Mouse (Mus musculus): ENCODE measurements around the gene Phf20.
"Not testable (repeated sequence)": the region's sequence is repeated elsewhere in the genome, so short reads cannot be mapped to it uniquely, and the experiment has no call there.

The Phf20 gene

DNA sequence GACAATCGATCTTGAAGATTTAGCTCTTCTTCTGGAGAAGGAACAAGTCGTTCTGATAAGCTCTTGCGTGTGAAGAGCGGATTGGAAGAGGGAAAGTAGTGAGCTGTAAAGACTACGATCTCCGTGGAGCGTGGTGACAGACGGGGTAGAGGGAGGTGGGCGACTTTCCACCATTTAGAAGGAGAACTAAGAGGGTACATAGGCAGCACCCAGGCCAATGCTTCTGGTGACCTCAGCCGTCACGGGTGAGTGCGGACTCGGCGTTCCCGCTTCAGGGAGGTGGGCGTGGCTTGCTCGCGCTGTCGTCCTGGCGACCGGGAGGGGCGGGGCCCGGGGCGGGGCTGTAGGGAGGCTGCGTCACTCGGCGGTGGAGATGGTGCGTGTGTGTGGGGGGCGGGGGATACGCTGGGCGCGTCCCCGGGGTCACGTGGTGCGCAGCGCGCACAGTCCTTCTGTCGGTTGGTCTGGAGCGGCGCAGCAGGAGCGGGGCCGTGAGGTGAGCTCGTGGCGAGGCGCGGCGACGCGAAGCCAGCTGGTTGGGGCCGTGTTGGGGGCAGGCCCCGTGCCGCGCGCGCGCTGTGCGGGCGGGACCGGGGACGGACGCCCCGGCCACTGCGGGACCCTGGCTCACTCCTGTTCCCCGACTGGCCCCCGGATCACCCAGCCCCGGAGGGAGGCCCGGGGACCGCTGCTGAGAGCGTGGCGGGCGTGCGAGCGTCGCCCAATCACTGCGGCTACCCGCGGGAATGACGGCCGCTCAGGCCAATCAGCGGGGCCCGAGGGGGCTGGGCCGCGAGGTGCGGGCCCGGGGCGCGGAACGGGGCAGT is at the start of gene Phf20:
Gene Phf20 (plus strand): TSS at position 165 of the 827 bp plus-strand sequence.
- peak; percentile 94 for DNase-seq (ENCODE audit: low spot score)

DNA sequence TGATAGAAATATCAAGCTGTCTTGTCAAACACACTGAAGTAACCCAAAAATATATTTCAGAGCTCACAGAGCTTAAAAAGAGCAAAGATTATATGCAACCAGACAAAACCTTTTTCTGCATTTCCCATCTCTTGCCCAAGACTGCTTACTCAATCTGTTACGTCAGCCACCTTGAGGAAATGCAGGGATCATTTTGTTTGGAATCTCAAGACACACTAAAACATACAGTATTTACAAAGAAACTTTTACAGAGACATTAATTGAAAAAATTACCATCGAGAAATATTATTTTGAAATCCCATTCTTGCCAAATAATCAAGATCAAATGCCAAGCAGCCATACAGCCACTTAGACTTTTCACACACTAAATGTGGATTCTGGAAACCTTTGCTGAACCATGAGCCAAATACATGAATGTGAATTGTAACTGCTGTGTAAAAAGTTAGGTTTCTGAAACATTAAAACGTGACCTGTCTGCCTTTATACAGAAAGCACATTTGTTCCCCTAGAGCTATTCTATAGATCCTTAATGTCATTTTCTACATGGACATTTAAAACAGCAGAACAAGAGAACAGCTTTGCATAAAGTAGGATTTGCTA is 48.9 kb upstream of the Phf20 start:
- no peak for DNase-seq (ENCODE audit: low spot score)

GRCm38 (mm10) chr2:156151538-156151937 is 44.7 kb upstream of the Phf20 start:
- DNase-seq (ENCODE audit: low spot score), result no peak

DNA sequence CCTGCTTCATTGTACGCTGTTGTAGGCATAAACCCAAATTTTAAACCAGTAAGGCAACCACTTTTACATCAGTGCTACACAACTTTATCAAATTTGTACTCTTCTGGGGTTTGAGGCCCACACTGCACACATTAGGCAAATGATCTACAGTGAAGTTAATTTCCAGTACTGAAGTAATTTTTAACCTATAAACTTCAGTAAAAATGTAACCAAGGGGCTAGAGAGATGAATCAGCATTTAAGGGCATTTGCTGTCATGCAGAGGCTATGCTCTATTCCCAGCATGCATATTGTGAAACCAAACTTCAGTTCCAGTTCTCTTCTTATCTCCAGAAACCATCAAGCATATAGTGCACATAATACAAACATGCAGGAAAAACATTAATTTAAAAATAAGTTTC is 30.8 kb upstream of the Phf20 start:
- no peak for DNase-seq (ENCODE audit: low spot score)

GRCm38 (mm10) chr2:156166557-156166956 is 29.7 kb upstream of the Phf20 start:
- no peak for DNase-seq (ENCODE audit: low spot score)

DNA sequence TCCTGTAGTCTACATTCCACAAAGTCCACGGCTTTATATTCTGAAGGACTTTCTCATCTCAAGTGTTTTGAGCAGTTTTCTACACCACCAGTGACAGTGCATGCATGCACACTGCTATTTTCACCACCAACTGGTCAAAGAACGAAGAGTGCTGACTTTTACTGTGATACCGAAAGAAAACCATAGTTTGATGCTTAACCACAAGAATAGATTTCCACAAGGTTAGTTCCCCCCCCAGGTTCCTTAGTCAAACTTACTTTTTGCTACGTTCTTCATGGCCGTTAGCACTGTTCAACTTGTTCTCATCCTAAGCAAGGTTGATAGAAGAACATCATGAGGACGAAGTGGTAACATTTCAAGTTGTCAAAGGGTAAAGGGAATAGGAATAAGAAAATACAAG is 19.2 kb upstream of the Phf20 start:
- no peak for DNase-seq (ENCODE audit: low spot score)

DNA sequence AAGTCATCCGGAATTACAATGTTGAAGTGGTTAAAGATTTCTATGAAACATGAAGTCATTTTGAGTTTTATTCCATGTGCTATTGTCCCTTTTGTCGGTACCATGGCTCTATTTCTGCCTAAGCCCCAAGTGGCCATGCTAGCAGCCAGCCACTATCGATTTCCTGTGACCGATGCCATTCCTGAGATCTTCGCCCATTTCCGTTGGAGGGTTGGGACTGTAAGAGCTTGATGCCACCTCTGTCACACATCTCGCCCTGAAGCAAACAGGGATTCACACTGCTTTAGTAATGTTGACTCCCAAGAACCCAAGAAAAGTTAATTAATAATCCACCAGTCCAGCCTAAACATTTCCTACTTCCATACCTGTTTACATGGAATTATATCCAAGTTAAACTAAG is 18.6 kb upstream of the Phf20 start:
- no peak for DNase-seq (ENCODE audit: low spot score)

GRCm38 (mm10) chr2:156179046-156179795 is 17.0 kb upstream of the Phf20 start:
- DNase-seq (ENCODE audit: low spot score), result peak; percentile 69

- DNase-seq (ENCODE audit: low spot score), result no peak
Measured at GRCm38 (mm10) chr2:156179796-156180093, 16.5 kb upstream of the Phf20 start.

GRCm38 (mm10) chr2:156180094-156180821 is 16.0 kb upstream of the Phf20 start, which contains the start of gene Rbm39:
Rbm39 (minus strand) TSS chr2:156180238.
- DNase-seq (ENCODE audit: low spot score), result peak; percentile 100

DNA sequence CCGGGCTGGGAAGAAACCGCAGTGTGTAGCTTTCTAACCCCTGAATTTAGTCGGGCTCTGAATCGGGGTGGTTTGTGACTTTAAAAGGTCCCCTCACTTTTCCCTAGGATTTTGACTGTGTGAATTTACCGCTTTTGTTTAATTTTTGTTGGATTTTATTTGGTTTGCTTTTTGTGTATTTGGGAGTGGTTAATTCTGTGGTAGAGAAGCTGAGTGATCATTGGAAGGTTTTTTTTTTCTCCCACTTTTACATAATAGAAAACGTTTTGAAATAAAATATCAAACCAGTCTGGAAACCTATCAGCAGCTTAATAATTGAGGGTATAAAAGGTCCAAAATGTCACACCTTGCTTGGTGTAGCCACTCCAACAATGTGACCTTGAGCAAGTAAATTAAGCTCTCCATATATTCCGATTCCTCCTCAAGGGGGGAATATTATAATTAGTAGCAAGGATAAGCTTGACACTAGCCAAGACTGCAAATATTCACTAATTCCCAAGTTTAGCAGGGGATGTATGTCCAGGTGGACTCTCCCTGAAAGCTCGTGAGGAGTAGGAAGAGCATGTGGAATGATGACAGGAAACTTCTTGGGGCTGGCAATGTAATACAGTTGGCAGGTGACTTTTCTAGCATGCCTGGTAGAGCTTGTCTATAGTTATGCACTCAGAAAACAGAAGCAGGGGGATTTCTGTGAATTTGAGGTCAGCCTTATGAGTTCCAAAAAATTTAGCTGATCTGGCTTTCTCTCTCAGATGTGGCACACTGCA is 15.3 kb upstream of the Phf20 start:
- peak; percentile 26 for DNase-seq (ENCODE audit: low spot score)

DNA sequence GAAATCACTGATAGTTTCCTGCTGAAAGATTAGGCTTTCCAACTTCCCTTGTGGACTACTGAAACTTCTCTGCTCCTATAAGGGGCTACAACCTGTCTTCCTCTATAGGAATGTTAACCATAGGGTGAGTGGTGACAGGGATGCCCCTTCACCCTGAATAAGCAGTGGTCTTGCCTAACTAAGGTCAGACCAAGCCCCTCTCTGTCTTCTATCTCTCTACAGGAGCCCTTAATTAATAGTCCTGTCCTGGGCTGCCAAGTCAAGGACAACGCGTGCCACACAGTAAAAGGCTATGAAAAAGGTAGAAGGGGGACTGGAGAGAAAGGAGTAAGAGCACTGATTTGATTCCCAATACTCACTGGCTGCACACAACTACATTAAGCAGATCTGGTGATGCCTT is 14.7 kb upstream of the Phf20 start:
- no peak for DNase-seq (ENCODE audit: low spot score)

DNA sequence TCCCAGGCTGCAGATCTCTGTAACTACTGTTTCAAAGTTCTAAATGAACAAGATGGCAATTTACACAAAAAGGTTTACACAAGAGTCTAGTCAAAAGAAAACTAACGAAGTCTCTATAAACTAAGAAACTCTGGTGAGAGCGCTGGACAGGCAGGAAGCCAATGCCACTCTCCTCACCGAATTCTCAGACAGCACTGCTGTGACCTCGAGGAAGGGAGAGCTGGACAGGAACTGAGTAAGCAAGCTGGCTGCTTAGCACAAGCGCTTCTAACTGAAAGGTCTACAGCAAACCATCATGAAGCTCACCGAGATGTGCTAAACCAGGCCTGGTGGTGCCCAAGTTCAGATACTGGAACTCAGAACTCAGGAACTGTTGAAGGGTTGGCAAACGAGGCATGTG is 7.0 kb upstream of the Phf20 start:
- DNase-seq (ENCODE audit: low spot score), result not testable (repeated sequence)

GRCm38 (mm10) chr2:156190004-156190896 is 6.0 kb upstream of the Phf20 start:
- DNase-seq (ENCODE audit: low spot score), result no peak

GRCm38 (mm10) chr2:156191540-156191939 is 4.7 kb upstream of the Phf20 start:
- DNase-seq (ENCODE audit: low spot score), result no peak

DNA sequence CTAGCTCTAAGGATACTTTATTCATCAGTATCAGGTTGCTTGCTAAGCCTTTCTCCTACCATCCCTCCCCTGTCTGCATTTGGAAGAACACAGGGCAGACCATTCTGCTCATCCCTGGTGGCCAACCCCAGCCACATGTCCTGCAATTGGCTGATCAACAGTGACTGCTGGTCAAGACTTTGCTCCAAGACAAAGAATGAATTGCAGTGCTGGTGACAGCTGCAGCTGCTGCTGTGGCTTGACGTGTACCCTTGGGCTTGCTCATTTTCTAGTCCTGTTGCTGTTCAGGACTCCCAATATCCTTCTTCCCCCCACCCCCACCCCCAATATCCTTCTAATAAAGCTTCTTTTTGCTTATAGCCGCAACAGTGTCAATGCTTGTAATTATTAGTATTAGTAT is 4.2 kb upstream of the Phf20 start:
- DNase-seq (ENCODE audit: low spot score), result no peak

GRCm38 (mm10) chr2:156193066-156193862 is 3.0 kb upstream of the Phf20 start:
- DNase-seq (ENCODE audit: low spot score), result no peak

DNA sequence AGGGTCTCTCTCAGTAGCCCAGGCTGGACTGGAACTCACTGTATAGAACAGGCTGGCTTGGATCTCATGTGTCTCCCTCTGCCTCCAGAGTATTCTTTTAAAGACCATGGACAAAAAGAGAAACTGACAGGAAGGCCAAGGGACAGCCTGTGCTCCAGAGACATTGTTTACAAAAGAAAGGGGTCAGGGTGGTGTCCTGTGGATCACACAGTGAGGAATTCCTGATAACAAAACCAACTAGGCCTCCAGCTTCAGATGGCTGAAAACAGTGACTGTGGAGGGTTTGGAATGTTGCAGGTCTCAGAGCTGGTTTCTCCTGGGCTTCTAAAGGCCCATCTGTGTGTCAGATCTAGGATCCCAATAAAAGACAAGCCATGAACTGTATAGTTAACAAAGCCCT is 1.7 kb upstream of the Phf20 start:
- no peak for DNase-seq (ENCODE audit: low spot score)

- no peak for DNase-seq (ENCODE audit: low spot score)
Measured at GRCm38 (mm10) chr2:156197129-156197911, 1.1 kb downstream of the Phf20 start.
